ENCODE assay signal across 9 mouse cellular contexts in genomic region chr14:54653496-54653895, GRCm38 (mm10). TPM values are rescaled to one million over a fixed set of nuclear protein-coding genes. Genes with fewer than 3 reads are reported as not detected.
A peak's percentile ranks its signal among the peaks of the same experiment; 100 is the strongest.
DNase-seq lines count a peak whose midpoint lies in the region; ATAC-seq and TF ChIP-seq lines count a peak whose summit lies in the region.
"Had no signal": no experiment of that assay in that cellular context is flagged by ENCODE, and none has a peak within 500 bp of the region (broad histone marks: within the 10 kb centered on the region; RNA-seq: fewer than 3 reads in every experiment).

No protein-coding gene starts in this region.

- WGBS in heart, embryonic 12.5 days = 1% methylated on average over 12 of the region's 12 CpGs
- WGBS in kidney, embryonic 16.5 days = 0% methylated on average over 12 of the region's 12 CpGs
- WGBS in liver, adult 2 months = 1% methylated on average over 12 of the region's 12 CpGs

- peak overlapping the region; percentile 61 for H3K4me3 ChIP-seq in heart, embryonic 12.5 days
- H3K4me3 ChIP-seq in kidney, embryonic 16.5 days (ENCODE audit: low read length) = peak overlapping the region; percentile 70
- peak overlapping the region; percentile 54 for H3K4me3 ChIP-seq in liver, adult 2 months (ENCODE audit: insufficient read depth, low read depth, low read length)

- ATAC-seq in erythroblast, adult 5-6 weeks (replicated peaks; ENCODE audit: low FRiP score, poor library complexity, severe bottlenecking) = peak; percentile 93
- ATAC-seq in heart, embryonic 12.5 days (ENCODE audit: insufficient number of reproducible peaks, low FRiP score) = peak; percentile 89
- ATAC-seq in kidney, embryonic 16.5 days (ENCODE audit: low FRiP score, low TSS enrichment) = peak; percentile 89
- peak; percentile 91 for ATAC-seq in monocyte, adult 5-6 weeks (replicated peaks; ENCODE audit: insufficient number of reproducible peaks, low FRiP score, low TSS enrichment, poor library complexity, severe bottlenecking)

- peak overlapping the region; percentile 87 for H3K27ac ChIP-seq in heart, embryonic 12.5 days (ENCODE audit: poor library complexity, severe bottlenecking)
- peak overlapping the region; percentile 79 for H3K27ac ChIP-seq in kidney, embryonic 16.5 days (ENCODE audit: low read length)
- H3K27ac ChIP-seq in liver, adult 2 months (replicated peaks; ENCODE audit: insufficient read depth, low read depth, low read length) = peak overlapping the region; percentile 43

- H3K79me2 ChIP-seq in liver, adult 2 months (ENCODE audit: control insufficient read depth, insufficient read depth, low read length) = peaks cover 4% of the 10 kb centered on the region; the same call in 1 of the 2 replicates

- H3K4me1 ChIP-seq in heart, embryonic 12.5 days (replicated peaks) = peaks cover 41% of the 10 kb centered on the region
- peaks cover 32% of the 10 kb centered on the region for H3K4me1 ChIP-seq in kidney, embryonic 16.5 days (ENCODE audit: insufficient read depth, low read length)
- H3K4me1 ChIP-seq in liver, adult 2 months (ENCODE audit: control insufficient read depth, insufficient read depth, low read length) = peaks cover 6% of the 10 kb centered on the region

- H3K27me3 ChIP-seq in heart, embryonic 12.5 days (replicated peaks) = no peaks in the 10 kb centered on the region
- H3K27me3 ChIP-seq in kidney, embryonic 16.5 days (ENCODE audit: insufficient read depth, low read length) = no peaks in the 10 kb centered on the region
- no peaks in the 10 kb centered on the region for H3K27me3 ChIP-seq in liver, adult 2 months (ENCODE audit: control insufficient read depth, insufficient read depth, low read length)

- H3K36me3 ChIP-seq in heart, embryonic 12.5 days = peaks cover 70% of the 10 kb centered on the region
- peaks cover 59% of the 10 kb centered on the region for H3K36me3 ChIP-seq in kidney, embryonic 16.5 days (ENCODE audit: insufficient read depth, low read length)
- H3K36me3 ChIP-seq in liver, adult 2 months (ENCODE audit: control insufficient read depth, insufficient read depth, low read length) = peaks cover 51% of the 10 kb centered on the region

- TF ChIP-seq POLR2A in brain, embryonic 14.5 days (IDR thresholded peaks at IDR 0.05; ENCODE audit: borderline replicate concordance, extremely low read depth, insufficient read depth, insufficient read length, poor library complexity, severe bottlenecking) = peak; percentile 66; the same call in 1 of the 2 replicates
- TF ChIP-seq POLR2A in liver, adult 2 months (IDR thresholded peaks at IDR 0.05; ENCODE audit: extremely low read depth, insufficient read depth, low read length) = no peak

- no peak for TF ChIP-seq CTCF in brain, embryonic 14.5 days (IDR thresholded peaks at IDR 0.05; ENCODE audit: borderline replicate concordance, extremely low read depth, insufficient read depth, insufficient read length)
- no peak for TF ChIP-seq CTCF in liver, adult 2 months (IDR thresholded peaks at IDR 0.05; ENCODE audit: low read depth, low read length)

- H3K9ac ChIP-seq in heart, embryonic 12.5 days = peak overlapping the region; percentile 85
- H3K9ac ChIP-seq in kidney, embryonic 16.5 days (replicated peaks; ENCODE audit: low read length) = peak overlapping the region; percentile 86
- H3K9ac ChIP-seq in liver, adult 2 months (ENCODE audit: low read depth, low read length) = peak overlapping the region; percentile 78

- no peaks in the 10 kb centered on the region for H3K9me3 ChIP-seq in heart, embryonic 12.5 days (replicated peaks)
- no peaks in the 10 kb centered on the region for H3K9me3 ChIP-seq in kidney, embryonic 16.5 days (ENCODE audit: low read length)

- H3K4me2 ChIP-seq in heart, embryonic 12.5 days = peak overlapping the region; percentile 84
- peak overlapping the region; percentile 76 for H3K4me2 ChIP-seq in kidney, embryonic 16.5 days (replicated peaks; ENCODE audit: low read depth, low read length)

- DNase-seq in CD4-positive, CD25-positive, alpha-beta regulatory T cell, adult 2 months (ENCODE audit: low read depth, low spot score) = peak; percentile 91
- peak; percentile 97 for DNase-seq in brain, embryonic 14.5 days (ENCODE audit: low read depth)
- peak; percentile 85 for DNase-seq in liver, adult 2 months (ENCODE audit: extremely low read depth, low read depth, low spot score)
- DNase-seq in spleen, postnatal 36 days (ENCODE audit: low spot score in 2 of 2) = peak; percentile 84

RNA-seq across cellular contexts. Expression of gene Cdh24, which starts 12.3 kb away (rescaled TPM):
- polyA plus RNA-seq in brain, embryonic 14.5 days (2012; rRNA removed) = 73.5 and 75.5 TPM in 2 replicates
- total RNA-seq in erythroblast, adult 5-6 weeks (2015; ENCODE audit: low replicate concordance) = 1.3 and 1.5 TPM in 2 replicates
- total RNA-seq in erythroblast, adult 5-6 weeks (2017; ENCODE audit: low replicate concordance) = 2.4 and 5.0 TPM in 2 replicates
- 3.1 and 3.3 TPM in 2 replicates for polyA plus RNA-seq in heart, embryonic 12.5 days (2016; fragmentation: Nextera tagmentation; extraction: Ambion mirVana)
- polyA plus RNA-seq in kidney, embryonic 16.5 days (2015; fragmentation: Nextera tagmentation; extraction: Ambion mirVana) = 3.4 TPM in 2 replicates
- total RNA-seq in liver, adult 2 months (2014; rRNA removed) = 0.09 and 0.27 TPM in 2 replicates
- polyA plus RNA-seq in liver, adult 2 months (2012; rRNA removed) = 0.37 and 0.73 TPM in 2 replicates
- 0.48 to 2.6 TPM in 2 of 3 replicates, not detected in the other for total RNA-seq in monocyte, adult 5-6 weeks (2017)

RNA-seq across cellular contexts. Expression of gene Gm17606, which starts 12.7 kb away (rescaled TPM):
- polyA plus RNA-seq in brain, embryonic 14.5 days (2012; rRNA removed) = not detected in 2 replicates
- not detected in 2 replicates for total RNA-seq in erythroblast, adult 5-6 weeks (2015; ENCODE audit: low replicate concordance)
- total RNA-seq in erythroblast, adult 5-6 weeks (2017; ENCODE audit: low replicate concordance) = not detected in 2 replicates
- not detected in 2 replicates for polyA plus RNA-seq in heart, embryonic 12.5 days (2016; fragmentation: Nextera tagmentation; extraction: Ambion mirVana)
- polyA plus RNA-seq in kidney, embryonic 16.5 days (2015; fragmentation: Nextera tagmentation; extraction: Ambion mirVana) = not detected in 2 replicates
- not detected in 2 replicates for total RNA-seq in liver, adult 2 months (2014; rRNA removed)
- polyA plus RNA-seq in liver, adult 2 months (2012; rRNA removed) = not detected in 2 replicates
- total RNA-seq in monocyte, adult 5-6 weeks (2017) = not detected in 3 replicates
- polyA plus RNA-seq: gonadal fat pad, adult 2 months had no signal

RNA-seq across cellular contexts. Expression of gene Psmb11, which starts 32.3 kb away (rescaled TPM):
- 0.07 TPM in 1 of 2 replicates, not detected in the other for polyA plus RNA-seq in brain, embryonic 14.5 days (2012; rRNA removed)
- not detected in 2 replicates for total RNA-seq in erythroblast, adult 5-6 weeks (2015; ENCODE audit: low replicate concordance)
- 0.26 TPM in 1 of 2 replicates, not detected in the other for total RNA-seq in erythroblast, adult 5-6 weeks (2017; ENCODE audit: low replicate concordance)
- not detected in 2 replicates for polyA plus RNA-seq in heart, embryonic 12.5 days (2016; fragmentation: Nextera tagmentation; extraction: Ambion mirVana)
- 0.07 TPM in 1 of 2 replicates, not detected in the other for polyA plus RNA-seq in kidney, embryonic 16.5 days (2015; fragmentation: Nextera tagmentation; extraction: Ambion mirVana)
- total RNA-seq in liver, adult 2 months (2014; rRNA removed) = not detected in 2 replicates
- not detected in 2 replicates for polyA plus RNA-seq in liver, adult 2 months (2012; rRNA removed)
- not detected in 3 replicates for total RNA-seq in monocyte, adult 5-6 weeks (2017)
- polyA plus RNA-seq: gonadal fat pad, adult 2 months had no signal

RNA-seq across cellular contexts. Expression of gene 1700123O20Rik, which starts 32.5 kb away (rescaled TPM):
- polyA plus RNA-seq in brain, embryonic 14.5 days (2012; rRNA removed) = 64.6 and 76.7 TPM in 2 replicates
- total RNA-seq in erythroblast, adult 5-6 weeks (2015; ENCODE audit: low replicate concordance) = 22.7 and 25.5 TPM in 2 replicates
- total RNA-seq in erythroblast, adult 5-6 weeks (2017; ENCODE audit: low replicate concordance) = 18.1 and 25.8 TPM in 2 replicates
- polyA plus RNA-seq in heart, embryonic 12.5 days (2016; fragmentation: Nextera tagmentation; extraction: Ambion mirVana) = 50.3 and 57.1 TPM in 2 replicates
- polyA plus RNA-seq in kidney, embryonic 16.5 days (2015; fragmentation: Nextera tagmentation; extraction: Ambion mirVana) = 90.4 and 91.1 TPM in 2 replicates
- 30.6 and 36.0 TPM in 2 replicates for total RNA-seq in liver, adult 2 months (2014; rRNA removed)
- polyA plus RNA-seq in liver, adult 2 months (2012; rRNA removed) = 36.7 and 39.0 TPM in 2 replicates
- 24.1 to 34.0 TPM (median 32.3 TPM) in 3 replicates for total RNA-seq in monocyte, adult 5-6 weeks (2017)

RNA-seq across cellular contexts. Expression of gene Acin1, which starts 33.2 kb away (rescaled TPM):
- 248 and 332 TPM in 2 replicates for polyA plus RNA-seq in brain, embryonic 14.5 days (2012; rRNA removed)
- total RNA-seq in erythroblast, adult 5-6 weeks (2015; ENCODE audit: low replicate concordance) = 173 and 217 TPM in 2 replicates
- 369 and 562 TPM in 2 replicates for total RNA-seq in erythroblast, adult 5-6 weeks (2017; ENCODE audit: low replicate concordance)
- 85.1 and 89.0 TPM in 2 replicates for polyA plus RNA-seq in heart, embryonic 12.5 days (2016; fragmentation: Nextera tagmentation; extraction: Ambion mirVana)
- 120 and 136 TPM in 2 replicates for polyA plus RNA-seq in kidney, embryonic 16.5 days (2015; fragmentation: Nextera tagmentation; extraction: Ambion mirVana)
- total RNA-seq in liver, adult 2 months (2014; rRNA removed) = 39.7 and 44.3 TPM in 2 replicates
- 39.0 and 49.1 TPM in 2 replicates for polyA plus RNA-seq in liver, adult 2 months (2012; rRNA removed)
- total RNA-seq in monocyte, adult 5-6 weeks (2017) = 259 to 427 TPM (median 322 TPM) in 3 replicates

Comparison
In these comparisons a context has a peak if more than half of its experiments do, and no peak if none do; other contexts are left out.
1. Peak in every context shown above with its lines: DNase-seq, ATAC-seq, H3K4me3 ChIP-seq and H3K27ac ChIP-seq.
2. RNA of gene Cdh24, which starts 12.3 kb away (polyA plus RNA-seq): 73.5 to 75.5 TPM in brain, embryonic 14.5 days; 3.4 TPM in kidney, embryonic 16.5 days, 3.1 to 3.3 TPM in heart, embryonic 12.5 days and 0.37 to 0.73 TPM in liver, adult 2 months; every median in the first group is over 10 times any median in the second.